Mouse (Mus musculus) forebrain, embryonic 16.5 days (tissue): Measurements from ENCODE around the gene Ssr2. TPM values are rescaled to one million over a fixed set of nuclear protein-coding genes. Genes with fewer than 3 reads are reported as not detected.

ENCODE experiments used
- ATAC-seq: fragments of 200-750 bp; cut with Nextera tagmentation; 2 replicates; pipeline ENCODE4 v1.8.0; 2017; ENCODE audit warnings: mild to moderate bottlenecking, moderate library complexity
- H3K27ac ChIP-seq: fragments of 300-500 bp; sonication (generic); 2 replicates; pipeline ENCODE4 v1.5.1; 2014; ENCODE audit warnings: low read length, control low read depth
- H3K27me3 ChIP-seq: fragments of 300-500 bp; sonication (generic); replicated peaks from 2 replicates; pipeline ENCODE4 v1.6.1; 2014; ENCODE audit warnings: low read length; ENCODE audit not compliant: control insufficient read depth, insufficient read depth
- H3K36me3 ChIP-seq: fragments of 300-500 bp; sonication (generic); 2 replicates; pipeline ENCODE4 v1.6.1; 2014; ENCODE audit not compliant: control insufficient read depth, insufficient read depth
- H3K4me1 ChIP-seq: fragments of 300-500 bp; sonication (generic); replicated peaks from 2 replicates; pipeline ENCODE4 v1.6.1; 2014; ENCODE audit warnings: low read length; ENCODE audit not compliant: control insufficient read depth, insufficient read depth
- H3K4me2 ChIP-seq: fragments of 300-500 bp; sonication (generic); 2 replicates; pipeline ENCODE4 v1.6.1; 2014; ENCODE audit warnings: mild to moderate bottlenecking, low read length, control low read depth
- H3K4me3 ChIP-seq: fragments of 300-500 bp; sonication (generic); replicated peaks from 2 replicates; pipeline ENCODE4 v1.5.1; 2014; ENCODE audit warnings: mild to moderate bottlenecking, low read length, control low read depth
- H3K9ac ChIP-seq: fragments of 300-500 bp; sonication (generic); replicated peaks from 2 replicates; pipeline ENCODE4 v1.6.1; 2014; ENCODE audit warnings: low read depth, low read length, control low read depth
- H3K9me3 ChIP-seq: fragments of 300-500 bp; sonication (generic); 2 replicates; pipeline ENCODE4 v1.6.1; 2016; ENCODE audit warnings: low read length; ENCODE audit not compliant: control insufficient read depth
- WGBS: fragments of 180-500 bp; shearing (Covaris S2); extraction: QIAGEN DNeasy Blood & Tissue Kit; methylation state at CpG from one replicate; pipeline ENCODE4 v1.1.7; 2014; 5-methylcytosine and 5-hydroxymethylcytosine counted together
- polyA plus RNA-seq: library from polyadenylated mRNA; unstranded; fragments of >200 nt; fragmentation: Nextera tagmentation; extraction: Ambion mirVana; gene quantifications from 2 replicates; pipeline ENCODE4 v1.2.1, GENCODE M21; 2015

Gene Ssr2
- polyA plus RNA-seq, 1 experiment from 2014 or later, result 140 TPM

- H3K4me3 ChIP-seq, result no peak within 1 kb of the TSS
- WGBS, result 57% methylated on average over 18 of the region's 18 CpGs
- no peak within 1 kb of the TSS for H3K4me2 ChIP-seq
- ATAC-seq, result no peak
- no peaks in the 10 kb centered on the region for H3K36me3 ChIP-seq
- no peak within 1 kb of the TSS for H3K27ac ChIP-seq
- no peaks in the 10 kb centered on the region for H3K27me3 ChIP-seq
- H3K9ac ChIP-seq, result no peak within 1 kb of the TSS
- H3K4me1 ChIP-seq, result peaks cover 16% of the 10 kb centered on the region
- no peaks in the 10 kb centered on the region for H3K9me3 ChIP-seq
Measured at GRCm38 (mm10) chr3:88548180-88548917, 27.3 kb upstream of the Ssr2 start, which contains the start of gene Rab25. Rab25 (minus strand) TSS chr3:88548300.

DNA sequence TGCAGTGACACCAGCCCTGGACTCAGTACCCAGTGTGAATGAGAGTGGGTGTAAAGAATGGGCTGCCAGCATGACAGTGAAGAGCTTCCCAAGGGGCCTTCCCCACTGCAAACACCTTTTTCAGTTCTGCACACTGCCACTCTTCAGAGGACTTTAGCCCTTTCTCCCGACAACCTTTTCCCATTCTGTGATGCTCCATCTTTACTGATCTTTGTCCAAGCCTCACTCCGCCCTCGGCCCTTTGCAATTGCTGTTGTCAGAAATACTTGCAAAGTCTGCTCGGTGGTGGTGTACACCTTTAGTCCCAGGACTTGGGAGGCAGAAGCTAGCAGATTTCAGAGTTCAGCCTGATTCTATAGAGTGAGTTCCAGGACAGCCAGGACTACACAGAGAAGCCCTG lies 24.1 kb upstream of the Ssr2 start:
- Histone ChIP-seq H3K36me3 (peaks cover 2% of the 10 kb centered on the region; the same call in 1 of the 2 replicates), H3K27ac (no peak overlapping the region), H3K4me2 (no peak overlapping the region), H3K4me1 (peaks cover 28% of the 10 kb centered on the region), H3K4me3 (no peak overlapping the region), H3K9me3 (no peaks in the 10 kb centered on the region), H3K9ac (no peak overlapping the region), H3K27me3 (no peaks in the 10 kb centered on the region)
- WGBS, result 83% methylated on average over 4 of the region's 4 CpGs
- no peak for ATAC-seq

GRCm38 (mm10) chr3:88552082-88552645 lies 23.5 kb upstream of the Ssr2 start:
- Histone ChIP-seq H3K4me1 (peaks cover 28% of the 10 kb centered on the region), H3K9me3 (no peaks in the 10 kb centered on the region), H3K36me3 (peaks cover 6% of the 10 kb centered on the region; the same call in 1 of the 2 replicates), H3K4me3 (peak overlapping the region; percentile 99), H3K27me3 (no peaks in the 10 kb centered on the region), H3K27ac (no peak overlapping the region; the same call in 1 of the 2 replicates), H3K4me2 (peak overlapping the region; percentile 65), H3K9ac (peak overlapping the region; percentile 55)
- 22% methylated on average over 16 of the region's 16 CpGs for WGBS
- ATAC-seq, result no peak

DNA sequence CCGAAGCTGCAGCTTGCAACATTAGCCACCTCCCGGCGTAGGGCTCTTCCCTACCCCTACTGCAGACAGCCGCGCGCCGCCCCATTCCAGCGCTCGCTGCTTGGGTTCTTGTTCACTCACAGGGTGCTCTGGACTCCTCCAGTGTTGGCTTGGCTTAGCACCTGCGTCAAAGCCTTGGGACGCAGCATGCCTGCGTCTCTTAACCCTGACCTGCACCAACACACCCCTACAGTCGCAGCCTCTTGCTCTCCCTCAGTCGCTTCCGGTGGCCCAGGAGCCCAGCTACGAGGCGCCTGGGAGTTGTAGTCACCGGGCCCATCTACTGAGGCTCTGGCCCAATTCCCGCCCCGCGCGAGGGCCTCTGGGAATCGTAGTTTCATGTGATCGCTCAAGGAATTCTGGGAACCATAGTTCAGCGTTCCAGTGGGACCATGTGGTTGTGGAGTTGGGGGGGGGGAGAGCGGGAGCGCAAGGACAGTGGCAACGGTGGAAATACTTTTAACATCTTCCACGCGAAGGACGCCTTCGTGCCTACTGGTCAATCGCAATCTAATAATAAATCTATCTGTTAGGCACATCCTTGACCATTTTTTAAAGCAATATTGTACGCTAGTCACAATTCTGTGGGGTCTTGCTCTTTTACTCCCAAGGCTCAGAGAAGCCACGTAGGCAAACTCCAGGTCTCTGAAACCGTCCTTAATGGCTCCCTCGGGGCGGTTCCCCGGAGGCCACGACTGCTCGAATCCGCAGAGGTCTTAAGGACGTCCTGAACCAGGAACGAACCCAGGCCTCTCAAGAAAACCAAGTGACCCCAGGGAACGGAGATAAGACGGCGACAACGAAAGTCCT lies 22.8 kb upstream of the Ssr2 start, which contains the start of gene Lamtor2:
Lamtor2 (minus strand) TSS at position 399 of the 849 bp plus-strand sequence.
- peak within 1 kb of the TSS; percentile 94 for H3K9ac ChIP-seq
- H3K27me3 ChIP-seq, result no peaks in the 10 kb centered on the region
- H3K4me1 ChIP-seq, result peaks cover 28% of the 10 kb centered on the region
- peak; percentile 93 for ATAC-seq
- WGBS, result under 1% methylated on average over 48 of the region's 48 CpGs
- peaks cover 6% of the 10 kb centered on the region; the same call in 1 of the 2 replicates for H3K36me3 ChIP-seq
- H3K27ac ChIP-seq, result peak within 1 kb of the TSS; percentile 95
- no peaks in the 10 kb centered on the region for H3K9me3 ChIP-seq
- peak within 1 kb of the TSS; percentile 95 for H3K4me2 ChIP-seq
- peak within 1 kb of the TSS; percentile 99 for H3K4me3 ChIP-seq

DNA sequence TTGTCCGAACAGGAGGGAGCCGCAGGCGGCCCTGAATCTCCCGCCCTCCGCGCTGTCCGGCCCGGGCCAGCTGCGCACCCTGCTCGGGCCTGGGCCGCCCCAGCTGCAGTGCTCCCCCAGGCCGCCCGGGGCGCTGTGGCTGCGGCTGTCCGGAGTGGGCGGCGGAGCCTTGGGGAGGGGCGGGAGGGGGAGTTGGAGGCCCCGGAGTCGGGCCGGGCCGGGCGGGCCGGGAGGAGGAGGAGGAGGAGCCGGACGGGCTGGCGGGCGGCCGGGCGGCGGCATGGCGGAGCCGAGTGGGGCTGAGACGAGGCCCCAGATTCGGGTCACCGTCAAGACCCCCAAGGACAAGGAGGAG lies 22.2 kb upstream of the Ssr2 start, which contains the start of gene Ubqln4:
Ubqln4 (plus strand) TSS at position 234 of the 355 bp plus-strand sequence.
- Histone ChIP-seq H3K4me1 (peaks cover 28% of the 10 kb centered on the region), H3K9ac (peak within 1 kb of the TSS; percentile 94), H3K4me2 (peak within 1 kb of the TSS; percentile 95), H3K9me3 (no peaks in the 10 kb centered on the region), H3K36me3 (peaks cover 6% of the 10 kb centered on the region; the same call in 1 of the 2 replicates), H3K27ac (peak within 1 kb of the TSS; percentile 95), H3K4me3 (peak within 1 kb of the TSS; percentile 99), H3K27me3 (no peaks in the 10 kb centered on the region)
- ATAC-seq, result peak; percentile 81
- WGBS, result 0% methylated on average over 27 of the region's 37 CpGs

GRCm38 (mm10) chr3:88553880-88554586 lies 21.6 kb upstream of the Ssr2 start:
- Histone ChIP-seq H3K27me3 (no peaks in the 10 kb centered on the region), H3K4me3 (peak overlapping the region; percentile 99), H3K36me3 (peaks cover 8% of the 10 kb centered on the region; the same call in 1 of the 2 replicates), H3K9ac (peak overlapping the region; percentile 94), H3K4me2 (peak overlapping the region; percentile 95), H3K27ac (peak overlapping the region; percentile 95), H3K9me3 (no peaks in the 10 kb centered on the region), H3K4me1 (peaks cover 28% of the 10 kb centered on the region)
- under 1% methylated on average over 41 of the region's 41 CpGs for WGBS
- ATAC-seq, result peak; percentile 24

DNA sequence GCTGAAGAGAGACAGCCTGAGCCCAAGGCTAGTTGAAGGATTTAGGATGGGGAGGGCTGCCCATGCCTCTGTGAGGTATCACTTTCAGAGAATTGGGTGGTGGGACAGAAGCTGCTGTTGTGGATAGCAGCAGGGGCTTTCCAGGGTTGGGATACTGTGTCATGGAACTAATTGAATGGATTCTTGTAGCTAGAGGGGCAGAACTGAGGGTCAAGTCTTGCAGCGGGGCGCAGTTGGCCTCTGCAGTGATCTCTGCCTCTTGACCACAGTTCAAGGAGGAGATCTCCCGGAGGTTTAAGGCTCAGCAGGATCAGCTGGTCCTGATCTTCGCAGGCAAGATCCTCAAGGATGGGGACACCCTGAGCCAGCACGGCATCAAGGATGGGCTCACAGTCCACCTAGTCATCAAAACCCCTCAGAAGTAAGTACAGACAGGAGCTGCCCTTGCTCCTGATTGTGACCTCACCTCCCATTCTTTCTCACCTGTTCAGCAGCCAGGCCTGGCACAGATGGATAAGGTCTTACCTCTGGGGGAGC lies 20.5 kb upstream of the Ssr2 start:
- Histone ChIP-seq H3K27me3 (no peaks in the 10 kb centered on the region), H3K4me2 (peak overlapping the region; percentile 95), H3K27ac (no peak overlapping the region), H3K36me3 (peaks cover 12% of the 10 kb centered on the region; the same call in 1 of the 2 replicates), H3K9ac (no peak overlapping the region), H3K4me3 (no peak overlapping the region), H3K9me3 (no peaks in the 10 kb centered on the region), H3K4me1 (peaks cover 28% of the 10 kb centered on the region)
- no peak for ATAC-seq
- WGBS, result 89% methylated on average over 5 of the region's 5 CpGs

DNA sequence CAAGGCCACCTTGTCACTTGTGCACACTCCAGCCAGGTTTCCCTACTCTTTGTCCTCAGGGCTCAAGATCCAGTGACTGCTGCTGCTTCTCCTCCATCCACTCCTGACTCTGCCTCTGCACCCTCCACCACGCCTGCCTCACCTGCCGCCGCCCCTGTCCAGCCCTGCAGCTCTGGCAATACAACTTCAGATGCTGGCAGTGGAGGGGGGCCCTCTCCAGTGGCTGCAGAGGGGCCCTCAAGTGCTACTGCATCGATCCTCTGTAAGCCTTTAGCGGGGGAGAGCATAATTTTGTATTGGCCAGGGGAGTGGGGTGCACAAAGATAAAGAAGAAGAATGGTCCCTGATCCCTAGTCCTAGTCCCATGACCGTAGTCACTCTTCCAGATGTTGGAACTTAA lies 19.9 kb upstream of the Ssr2 start:
- Histone ChIP-seq H3K4me3 (no peak overlapping the region), H3K4me1 (peaks cover 25% of the 10 kb centered on the region), H3K27ac (no peak overlapping the region), H3K27me3 (no peaks in the 10 kb centered on the region), H3K4me2 (no peak overlapping the region), H3K9ac (no peak overlapping the region), H3K9me3 (no peaks in the 10 kb centered on the region), H3K36me3 (peaks cover 17% of the 10 kb centered on the region; the same call in 1 of the 2 replicates)
- WGBS, result 98% methylated on average over 6 of the region's 6 CpGs
- no peak for ATAC-seq
